Mouse (Mus musculus) liver, adult (tissue): ENCODE measurements around the gene RPS10-NUDT3.

Experiments
- GATA4 ChIP-seq: IDR thresholded peaks from 2 replicates; pipeline ENCODE4 v1.6.1; 2014; ENCODE audit warnings: mild to moderate bottlenecking, low read length; ENCODE audit not compliant: insufficient replicate concordance

Gene RPS10-NUDT3

DNA sequence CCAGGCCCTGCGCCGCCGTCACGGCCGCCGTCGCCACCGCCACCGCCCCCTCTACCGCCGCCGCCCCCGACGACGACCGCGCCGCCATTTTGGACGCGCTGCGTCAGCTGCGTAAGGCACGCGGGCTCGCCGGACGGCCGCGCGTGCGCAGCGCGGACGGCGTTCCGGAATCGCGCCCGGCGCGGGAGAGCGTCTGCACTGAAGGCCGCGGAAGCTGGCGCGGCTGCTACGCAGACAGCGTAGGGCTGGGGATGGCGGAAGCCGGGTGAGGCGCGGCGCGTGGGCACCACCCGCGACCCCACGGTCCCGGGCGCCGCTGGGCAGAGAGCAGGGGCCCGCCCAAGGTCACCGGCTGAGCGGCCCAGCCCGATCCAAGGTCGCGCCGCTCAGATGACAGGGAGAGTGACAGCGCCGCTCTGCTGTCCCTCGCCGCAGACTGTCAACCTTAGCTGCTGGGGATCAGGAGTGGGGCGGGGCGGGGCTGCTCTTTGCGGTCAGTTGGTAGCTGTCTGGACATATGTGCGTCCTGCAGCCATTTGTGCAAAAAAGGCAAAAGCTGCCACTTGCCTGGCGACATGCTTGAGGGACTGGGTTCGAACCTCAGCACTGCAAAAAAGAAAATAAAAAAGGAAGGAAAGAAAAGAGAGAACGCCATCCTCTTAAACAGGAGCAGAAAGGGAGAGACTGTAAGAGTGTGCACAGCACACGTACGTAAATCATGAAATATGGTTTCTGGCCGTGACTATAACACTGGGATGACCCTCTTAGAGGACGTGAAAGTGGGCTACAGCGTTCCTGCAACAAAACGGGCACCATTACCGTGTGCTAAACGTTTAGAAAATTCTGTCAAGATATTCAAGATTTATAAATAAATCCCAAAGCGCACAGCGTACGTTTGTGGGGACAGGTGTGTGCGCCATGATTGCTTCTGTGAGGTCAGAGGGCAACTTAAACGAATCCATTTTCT is 11.4 kb downstream of the RPS10-NUDT3 start, which contains the start of gene Nudt3:
TSS of gene Nudt3 (minus strand) at position 136 of the 967 bp plus-strand sequence.
- no peak; the same call in 1 of the 2 replicates for TF ChIP-seq GATA4

DNA sequence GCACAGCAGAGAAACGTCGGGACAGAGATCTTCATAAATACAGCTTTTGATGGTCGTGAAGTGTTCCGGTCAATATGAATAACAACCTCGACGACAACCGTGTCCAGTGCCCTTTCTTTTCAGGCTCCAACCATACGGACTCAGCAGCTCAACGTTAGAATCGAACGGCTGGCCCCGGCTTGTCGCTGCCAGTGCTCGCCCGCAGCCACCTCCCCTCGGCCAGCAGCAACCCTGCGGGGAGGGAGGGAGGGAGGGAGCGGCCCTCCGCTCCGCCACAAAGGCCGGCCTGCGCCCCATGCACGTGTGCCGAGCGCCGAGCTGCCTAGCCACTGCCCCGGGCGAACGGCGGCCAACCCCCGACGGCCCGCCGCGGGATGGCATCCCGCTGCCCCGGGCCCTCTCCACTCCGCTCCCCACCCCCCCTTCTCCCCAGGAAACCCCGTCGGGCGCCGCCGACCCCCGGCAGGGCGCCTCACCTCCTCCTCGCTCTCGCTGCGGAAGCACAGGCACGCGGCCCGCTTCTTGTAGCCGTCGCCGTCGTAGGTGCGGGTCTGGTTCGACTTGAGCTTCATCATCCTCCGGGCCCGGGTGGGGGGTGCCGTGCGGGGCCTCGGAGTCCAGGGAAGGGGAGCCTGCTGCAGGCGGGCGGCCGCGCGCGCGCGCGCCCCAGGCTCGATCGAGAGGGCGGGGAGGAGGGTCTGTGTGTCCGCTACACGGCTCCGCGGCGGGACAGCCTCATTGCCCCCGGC is 12.2 kb downstream of the RPS10-NUDT3 start:
- TF ChIP-seq GATA4 = no peak

DNA sequence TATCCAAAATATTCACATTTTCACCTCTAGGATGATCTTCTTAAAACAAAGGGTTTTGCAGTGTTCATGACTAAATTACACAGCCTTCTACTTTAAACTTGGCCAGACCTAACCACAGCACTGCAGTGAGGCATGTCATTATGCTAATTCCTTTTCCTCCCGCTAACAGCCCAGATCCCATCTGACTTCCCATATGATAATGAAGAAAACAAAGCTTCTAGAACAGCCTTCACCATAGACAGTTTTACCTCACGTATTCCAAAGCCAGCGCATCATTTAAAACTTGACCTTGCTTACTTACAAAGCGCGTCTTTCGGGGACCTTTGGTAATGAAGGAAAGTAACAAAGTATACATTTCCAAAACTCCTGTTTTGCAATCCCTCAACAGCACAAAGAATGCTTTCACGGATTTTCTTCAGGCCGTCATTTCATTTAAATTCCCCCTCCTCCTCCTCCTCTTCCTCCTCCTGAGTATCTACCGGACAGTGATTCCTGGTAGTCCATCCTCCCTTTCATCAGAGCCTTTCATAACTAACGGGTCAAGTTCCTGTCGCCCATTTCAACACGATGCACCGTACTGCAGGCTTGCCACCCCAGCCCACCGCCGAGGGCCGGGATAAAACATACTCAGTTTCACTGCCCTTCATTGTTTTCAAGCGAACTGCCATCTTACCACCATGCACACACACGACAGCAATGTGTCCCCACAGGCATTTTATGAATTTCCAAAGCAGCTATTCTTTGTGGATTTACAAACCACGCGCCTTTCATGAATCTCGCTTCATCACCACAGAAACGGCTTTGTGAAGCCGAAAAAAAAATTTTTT is 13.1 kb downstream of the RPS10-NUDT3 start:
- no peak for TF ChIP-seq GATA4

DNA sequence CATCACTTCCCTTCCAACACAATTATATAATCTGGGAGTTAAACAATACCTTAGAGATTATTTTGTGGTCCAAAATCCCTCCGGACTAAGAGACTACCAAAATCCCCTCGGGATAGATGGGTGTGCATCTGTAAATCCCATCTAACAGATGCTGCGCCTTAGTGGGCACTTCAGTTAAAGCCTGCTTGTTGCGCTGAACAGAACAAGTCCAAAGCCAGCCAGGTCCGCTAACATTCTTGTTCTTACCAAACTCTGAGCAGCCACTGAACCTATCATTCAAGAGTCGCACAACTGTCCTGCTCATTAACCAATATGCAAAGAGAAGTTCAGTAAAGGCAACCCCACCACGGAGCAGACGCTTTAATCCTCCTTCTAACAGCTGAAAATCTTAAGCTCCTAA is 13.9 kb downstream of the RPS10-NUDT3 start:
- no peak for TF ChIP-seq GATA4

DNA sequence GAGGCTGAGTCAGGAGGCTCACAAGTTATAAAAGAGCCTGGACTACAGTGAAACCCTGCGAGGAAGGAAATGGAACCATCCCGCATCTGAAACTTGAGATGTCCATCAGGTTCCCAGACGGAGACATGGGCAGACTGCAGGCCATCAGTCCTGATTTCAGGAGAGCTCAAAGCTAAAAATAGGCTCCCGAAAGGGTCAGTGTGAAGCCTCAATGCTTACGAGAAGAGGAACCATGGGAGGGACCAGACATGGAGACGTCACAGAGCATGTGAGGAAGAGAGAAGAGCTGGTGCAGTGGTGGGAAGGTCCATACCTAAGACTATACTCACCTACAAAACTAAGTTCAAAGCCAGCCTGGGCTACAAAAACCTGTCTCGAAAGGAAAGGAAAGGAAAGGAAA is 19.6 kb downstream of the RPS10-NUDT3 start:
- TF ChIP-seq GATA4 = no peak

DNA sequence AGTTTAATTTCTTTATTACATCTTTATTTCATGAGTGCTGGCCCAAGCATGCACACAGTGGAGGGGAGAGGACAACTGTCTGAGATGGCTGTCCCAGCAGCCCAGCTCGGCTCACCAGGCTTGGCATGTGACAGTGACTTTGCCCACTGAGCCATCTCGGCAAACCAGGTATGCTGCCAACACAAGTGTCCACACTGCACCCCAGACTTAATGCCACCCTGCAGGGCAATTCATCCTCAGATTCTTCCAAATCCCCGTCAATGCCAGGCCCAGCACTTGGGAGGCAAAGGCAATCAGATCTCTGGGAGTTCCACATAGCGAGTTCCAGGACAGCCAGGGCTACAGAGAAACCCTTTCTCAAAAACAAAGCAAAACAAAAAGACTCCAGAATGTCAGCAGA is 22.0 kb downstream of the RPS10-NUDT3 start:
- no peak for TF ChIP-seq GATA4

DNA sequence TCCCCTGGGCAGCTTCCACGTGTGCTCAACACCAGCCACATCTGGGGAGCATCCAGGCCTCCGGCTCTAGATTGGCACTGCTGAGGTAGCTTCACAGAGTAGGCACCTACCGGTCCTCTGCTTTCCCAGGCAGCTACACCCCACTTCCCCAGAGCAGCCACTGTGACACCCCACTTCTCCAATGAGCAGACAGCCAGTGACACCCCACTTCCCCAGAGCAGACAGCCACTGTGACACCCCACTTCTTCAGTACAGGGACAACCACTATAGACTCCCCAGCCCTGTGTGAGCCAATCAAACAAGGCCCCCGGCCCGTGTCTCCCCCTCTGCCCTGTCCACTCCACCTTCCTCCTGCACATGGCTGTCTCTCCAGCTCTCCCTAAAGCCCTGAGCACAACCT is 23.0 kb downstream of the RPS10-NUDT3 start:
- no peak for TF ChIP-seq GATA4

DNA sequence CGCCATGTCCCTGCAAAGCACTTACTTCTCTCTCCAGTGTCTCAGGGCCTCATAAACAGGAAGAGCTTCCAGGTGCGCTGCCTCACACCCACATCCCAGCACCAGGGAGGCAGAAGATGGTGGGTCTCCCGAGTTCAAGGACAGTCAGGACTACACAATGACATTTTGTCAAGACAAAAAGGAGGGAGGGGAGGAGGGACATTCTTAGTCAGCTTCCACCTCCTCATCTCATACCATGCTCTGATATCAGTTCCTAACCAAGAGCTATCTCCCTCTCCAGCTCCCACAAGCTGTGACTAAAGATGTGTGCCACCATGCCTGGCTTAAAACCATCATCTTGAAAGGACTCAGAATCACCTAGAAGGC is 23.5 kb downstream of the RPS10-NUDT3 start:
- no peak for TF ChIP-seq GATA4

DNA sequence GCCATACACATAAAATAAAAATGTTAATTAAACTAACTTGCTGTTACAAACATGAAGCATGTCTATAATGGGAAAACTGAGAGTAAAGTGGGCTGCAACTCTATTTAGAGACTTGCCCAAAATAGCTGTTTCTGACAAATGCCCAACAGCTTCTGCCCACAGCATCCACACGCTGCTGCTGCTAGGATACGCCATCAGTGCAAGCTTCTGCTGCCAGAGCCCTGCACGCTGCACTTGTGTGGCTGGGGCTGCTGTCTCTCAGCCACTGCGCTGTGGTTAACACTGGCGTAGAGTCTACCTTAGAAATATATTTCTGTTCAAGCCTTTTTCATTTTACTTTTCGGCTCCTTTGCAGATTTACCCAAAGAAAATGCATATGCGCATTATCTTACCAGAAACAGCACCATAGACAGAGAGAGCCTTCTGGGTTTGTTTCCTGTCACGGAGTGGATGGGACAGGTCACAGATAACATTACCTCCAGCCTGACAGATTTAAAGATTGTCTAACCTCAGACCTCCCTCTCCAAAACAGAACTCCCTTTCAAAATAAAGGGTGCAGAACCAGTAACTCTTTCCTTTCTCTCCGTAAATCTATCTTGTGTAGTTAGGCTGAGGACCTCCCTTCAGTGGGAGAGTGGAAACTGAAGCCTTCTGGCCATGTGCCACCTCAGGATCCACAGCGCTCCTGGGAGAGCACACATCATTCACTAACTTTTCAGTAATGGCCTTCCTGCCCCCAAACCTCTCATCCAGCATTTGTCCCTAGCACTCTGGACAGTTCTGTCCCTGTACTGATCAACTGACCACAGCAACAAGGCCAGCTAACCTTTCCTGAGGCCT is 24.1 kb downstream of the RPS10-NUDT3 start:
- TF ChIP-seq GATA4 = no peak

DNA sequence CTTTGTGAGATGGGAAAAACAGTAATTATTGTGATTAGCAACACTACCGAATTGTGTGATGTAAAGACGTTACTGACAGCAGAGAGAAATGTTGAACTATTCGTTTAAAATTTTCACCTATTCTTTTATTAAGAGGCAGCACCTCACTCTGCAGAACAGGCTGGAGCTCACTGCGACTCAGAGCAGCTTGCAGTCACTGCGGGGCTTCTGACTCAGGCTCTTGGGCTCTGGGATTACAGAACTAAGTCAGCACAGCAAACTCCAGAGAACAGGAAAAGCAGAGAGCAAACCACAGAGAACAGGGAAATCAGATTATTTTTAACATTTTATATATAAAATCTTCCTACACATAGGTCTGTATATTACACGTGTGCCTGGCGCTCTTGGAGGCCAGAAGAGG is 25.4 kb downstream of the RPS10-NUDT3 start:
- no peak for TF ChIP-seq GATA4

DNA sequence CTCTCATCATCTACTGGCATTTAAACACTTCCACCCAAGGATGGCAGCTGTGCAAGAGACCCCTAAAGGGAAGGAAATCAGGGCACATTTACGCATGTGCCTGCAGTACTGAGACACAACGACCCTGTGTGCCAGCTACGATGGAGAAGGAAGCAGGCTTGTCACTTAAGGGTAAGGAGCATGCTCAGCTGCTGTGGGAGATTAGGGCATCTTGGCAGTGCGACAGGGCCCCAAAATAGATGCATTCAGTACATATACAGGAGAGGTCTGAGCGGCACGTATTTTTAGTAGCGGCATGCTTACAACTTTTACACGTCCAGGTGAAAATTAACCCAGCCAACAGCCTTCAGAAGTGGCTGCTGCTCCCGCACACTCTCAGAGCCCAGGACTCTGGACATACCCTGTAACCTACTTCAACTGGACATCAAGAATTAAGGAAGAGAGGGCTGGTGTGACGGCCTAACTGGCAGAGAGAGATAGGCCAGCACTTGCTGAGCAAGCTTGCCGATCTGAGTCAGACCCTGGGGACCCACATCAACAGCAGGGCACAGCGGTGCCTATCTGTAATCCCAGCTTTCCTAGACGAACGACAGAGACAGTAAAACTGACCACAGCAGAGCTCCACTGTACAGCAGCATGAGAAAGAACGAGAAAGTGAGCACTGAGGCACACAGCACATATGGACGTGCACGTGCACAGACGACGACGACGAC is 31.3 kb downstream of the RPS10-NUDT3 start:
- no peak for TF ChIP-seq GATA4

DNA sequence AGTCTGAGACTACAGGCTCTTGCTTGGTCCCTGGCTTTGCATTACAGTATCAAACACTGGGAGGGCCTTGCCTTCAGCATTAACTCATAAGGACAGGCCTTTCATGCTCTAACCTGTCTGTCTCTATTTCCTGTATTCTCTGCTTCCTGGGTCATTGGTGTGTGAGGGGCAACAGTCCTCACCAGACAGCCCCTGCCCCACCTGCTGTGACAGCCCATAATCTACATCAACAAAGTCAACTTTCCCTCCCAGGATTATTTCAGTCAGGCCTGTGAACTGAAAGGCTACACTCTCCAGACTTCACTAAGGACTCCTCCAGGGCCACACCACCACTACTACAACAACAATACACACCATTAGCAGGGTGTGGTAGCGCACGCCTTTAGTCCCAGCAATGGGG is 32.0 kb downstream of the RPS10-NUDT3 start:
- no peak for TF ChIP-seq GATA4

DNA sequence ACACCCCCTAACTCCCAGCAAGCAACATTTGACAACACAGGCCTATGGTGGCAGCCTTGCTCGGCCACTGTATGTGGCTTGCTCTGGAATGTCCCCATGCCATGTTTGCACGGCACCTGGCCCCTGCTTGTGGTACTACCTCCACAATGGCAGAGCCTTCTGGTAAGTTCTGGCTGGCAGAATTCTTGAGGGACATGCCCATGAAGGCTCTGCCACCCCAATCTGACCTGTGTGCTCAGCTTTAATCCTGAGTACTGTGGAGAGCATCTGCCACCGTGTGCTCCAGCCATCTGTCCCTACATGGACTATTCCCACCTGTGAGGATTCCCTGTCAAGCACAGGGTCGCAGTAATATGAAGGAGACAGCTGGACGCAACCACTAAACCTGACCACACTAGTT is 34.2 kb downstream of the RPS10-NUDT3 start:
- TF ChIP-seq GATA4 = no peak

DNA sequence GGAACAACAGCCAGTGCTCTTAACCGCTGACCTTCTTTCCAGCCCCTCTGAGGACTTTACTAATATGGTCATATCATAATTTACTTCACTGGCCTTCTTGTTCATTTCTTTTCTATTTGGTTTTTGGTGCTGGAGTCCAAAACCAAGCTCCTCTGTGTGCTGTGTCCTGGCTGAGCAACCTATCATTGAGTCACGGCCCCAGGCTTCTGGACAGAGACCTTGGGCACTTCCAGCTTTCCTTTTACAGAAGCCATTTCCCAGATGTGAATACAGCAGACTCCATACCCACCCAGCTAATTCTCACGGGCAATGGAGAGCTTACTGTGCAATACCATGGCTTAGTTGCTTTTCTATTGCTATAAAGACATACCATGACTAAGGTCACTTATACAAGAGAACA is 34.7 kb downstream of the RPS10-NUDT3 start:
- no peak for TF ChIP-seq GATA4
